Mouse (Mus musculus): ENCODE measurements around the gene Tom1l2. TPM values are rescaled to one million over a fixed set of nuclear protein-coding genes. Genes with fewer than 3 reads are reported as not detected.

Tom1l2 gene
- 24.1 and 24.6 TPM in 2 replicates for polyA plus RNA-seq (2015; fragmentation: Nextera tagmentation; extraction: Ambion mirVana)

GRCm38 (mm10) chr11:60352559-60353411 is at the start of gene Tom1l2, which contains the start of gene Drc3:
Tom1l2 (minus strand) TSS chr11:60352905.
Drc3 (plus strand) TSS chr11:60353329.
- Histone ChIP-seq H3K9me3 (no peaks in the 10 kb centered on the region), H3K4me1 (0 out of 2 replicates have a peak, but pooled peaks cover 6% of the 10 kb centered on the region), H3K27me3 (replicated peaks) (no peaks in the 10 kb centered on the region), H3K27ac (peak within 1 kb of the TSS; percentile 55), H3K9ac (peak within 1 kb of the TSS; percentile 59), H3K36me3 (no peaks in the 10 kb centered on the region), H3K4me2 (peak within 1 kb of the TSS; percentile 82), H3K4me3 (replicated peaks) (peak within 1 kb of the TSS; percentile 71)
- ATAC-seq (ENCODE audit: insufficient read depth, low FRiP score, low read depth), result peak; percentile 100
- WGBS, result under 1% methylated on average over 57 of the region's 57 CpGs

DNA sequence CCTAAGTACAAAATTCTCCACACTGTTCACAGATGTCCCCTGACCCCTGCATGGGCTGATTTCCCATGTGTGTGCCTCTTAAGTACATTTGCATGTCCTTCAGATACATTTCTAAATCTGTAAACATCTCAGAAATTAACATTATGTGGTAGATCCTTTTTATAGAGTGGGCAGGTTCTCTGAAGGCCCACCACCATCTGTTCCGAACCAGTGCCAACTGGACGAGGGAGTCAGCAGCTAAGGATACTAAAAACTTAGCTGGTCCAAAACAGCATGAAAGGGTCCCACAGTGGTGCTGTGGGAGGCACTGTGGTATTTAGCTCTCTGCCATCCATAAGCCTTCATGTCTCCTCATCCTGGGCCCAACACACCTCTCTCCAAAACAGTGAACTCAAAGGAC is 44.5 kb upstream of the Tom1l2 start:
- no peaks in the 10 kb centered on the region for H3K9me3 ChIP-seq
- no peak overlapping the region for H3K9ac ChIP-seq
- WGBS, result 83% methylated on average over 2 of the region's 2 CpGs
- H3K27ac ChIP-seq, result no peak overlapping the region
- no peak overlapping the region for H3K4me3 ChIP-seq (replicated peaks)
- H3K4me2 ChIP-seq, result no peak overlapping the region
- no peak for ATAC-seq (ENCODE audit: insufficient read depth, low FRiP score, low read depth)
- peaks cover 15% of the 10 kb centered on the region; the same call in 1 of the 2 replicates for H3K36me3 ChIP-seq
- no peaks in the 10 kb centered on the region for H3K4me1 ChIP-seq
- H3K27me3 ChIP-seq (replicated peaks), result no peaks in the 10 kb centered on the region

GRCm38 (mm10) chr11:60396546-60396945 is 43.8 kb upstream of the Tom1l2 start:
- no peak overlapping the region for H3K27ac ChIP-seq
- H3K4me2 ChIP-seq, result no peak overlapping the region
- peaks cover 8% of the 10 kb centered on the region; the same call in 1 of the 2 replicates for H3K36me3 ChIP-seq
- H3K9me3 ChIP-seq, result no peaks in the 10 kb centered on the region
- H3K9ac ChIP-seq, result no peak overlapping the region
- peak; percentile 65 for ATAC-seq (ENCODE audit: insufficient read depth, low FRiP score, low read depth)
- 59% methylated on average over 6 of the region's 6 CpGs for WGBS
- no peak overlapping the region for H3K4me3 ChIP-seq (replicated peaks)
- no peaks in the 10 kb centered on the region for H3K27me3 ChIP-seq (replicated peaks)
- no peaks in the 10 kb centered on the region for H3K4me1 ChIP-seq

DNA sequence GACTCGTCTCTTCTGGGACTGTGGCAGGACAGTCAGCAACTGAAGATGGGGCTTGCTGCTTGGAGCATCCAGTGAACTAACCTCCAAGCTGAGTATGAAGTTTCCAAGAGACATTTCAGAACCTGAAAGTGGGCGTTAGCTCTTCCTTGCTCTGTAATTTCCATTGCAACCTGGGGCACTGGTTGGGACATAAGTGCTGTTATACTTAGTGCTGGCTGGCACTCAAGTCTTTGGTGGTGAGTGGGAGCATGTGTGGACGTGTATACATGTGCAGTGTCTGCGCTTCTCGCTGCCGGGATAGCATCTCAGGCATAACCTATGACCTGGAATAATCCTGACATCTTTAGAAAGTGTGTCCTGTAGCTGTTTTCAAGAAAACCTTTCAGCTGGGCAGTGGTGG is 38.6 kb upstream of the Tom1l2 start:
- 80% methylated on average over 6 of the region's 6 CpGs for WGBS
- H3K9ac ChIP-seq, result no peak overlapping the region
- no peak overlapping the region for H3K4me3 ChIP-seq (replicated peaks)
- no peak overlapping the region for H3K4me2 ChIP-seq
- no peak overlapping the region for H3K27ac ChIP-seq
- no peaks in the 10 kb centered on the region for H3K36me3 ChIP-seq
- H3K4me1 ChIP-seq, result no peaks in the 10 kb centered on the region
- H3K27me3 ChIP-seq (replicated peaks), result no peaks in the 10 kb centered on the region
- ATAC-seq (ENCODE audit: insufficient read depth, low FRiP score, low read depth), result no peak
- no peaks in the 10 kb centered on the region for H3K9me3 ChIP-seq

DNA sequence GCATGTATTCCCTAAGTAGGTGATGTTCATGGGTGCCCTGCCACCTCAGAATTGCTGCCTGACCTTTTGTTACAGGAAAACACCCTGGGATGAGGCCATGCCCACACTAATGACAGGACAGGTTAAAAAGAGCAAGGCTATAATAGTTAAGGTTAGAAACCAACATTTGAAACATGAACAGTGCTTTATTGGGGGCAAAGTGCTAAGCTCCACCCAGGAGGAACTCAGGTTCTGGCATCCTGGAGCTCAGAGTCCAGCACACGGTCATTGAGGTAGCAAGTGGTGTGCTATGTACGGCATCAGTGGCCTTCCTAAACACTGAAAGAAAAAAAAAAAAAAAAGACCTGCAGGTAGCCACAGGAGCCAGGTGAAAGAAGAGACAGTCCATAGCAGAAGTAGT is 35.2 kb upstream of the Tom1l2 start:
- Histone ChIP-seq H3K9me3 (no peaks in the 10 kb centered on the region), H3K36me3 (no peaks in the 10 kb centered on the region), H3K4me1 (peaks cover 5% of the 10 kb centered on the region; the same call in 1 of the 2 replicates), H3K9ac (no peak overlapping the region), H3K4me2 (no peak overlapping the region), H3K27me3 (replicated peaks) (0 out of 2 replicates have a peak, but pooled peaks cover 4% of the 10 kb centered on the region), H3K4me3 (replicated peaks) (no peak overlapping the region), H3K27ac (no peak overlapping the region)
- 82% methylated on average over 2 of the region's 2 CpGs for WGBS
- no peak for ATAC-seq (ENCODE audit: insufficient read depth, low FRiP score, low read depth)

- peaks cover 5% of the 10 kb centered on the region; the same call in 1 of the 2 replicates for H3K4me1 ChIP-seq
- no peaks in the 10 kb centered on the region for H3K36me3 ChIP-seq
- H3K9me3 ChIP-seq, result no peaks in the 10 kb centered on the region
- H3K4me3 ChIP-seq (replicated peaks), result no peak overlapping the region
- 0 out of 2 replicates have a peak, but pooled peaks cover 4% of the 10 kb centered on the region for H3K27me3 ChIP-seq (replicated peaks)
- no peak overlapping the region for H3K27ac ChIP-seq
- WGBS, result 78% methylated on average over 5 of the region's 5 CpGs
- no peak for ATAC-seq (ENCODE audit: insufficient read depth, low FRiP score, low read depth)
- H3K4me2 ChIP-seq, result no peak overlapping the region
- no peak overlapping the region for H3K9ac ChIP-seq
Measured at GRCm38 (mm10) chr11:60385946-60386345, 33.2 kb upstream of the Tom1l2 start.

DNA sequence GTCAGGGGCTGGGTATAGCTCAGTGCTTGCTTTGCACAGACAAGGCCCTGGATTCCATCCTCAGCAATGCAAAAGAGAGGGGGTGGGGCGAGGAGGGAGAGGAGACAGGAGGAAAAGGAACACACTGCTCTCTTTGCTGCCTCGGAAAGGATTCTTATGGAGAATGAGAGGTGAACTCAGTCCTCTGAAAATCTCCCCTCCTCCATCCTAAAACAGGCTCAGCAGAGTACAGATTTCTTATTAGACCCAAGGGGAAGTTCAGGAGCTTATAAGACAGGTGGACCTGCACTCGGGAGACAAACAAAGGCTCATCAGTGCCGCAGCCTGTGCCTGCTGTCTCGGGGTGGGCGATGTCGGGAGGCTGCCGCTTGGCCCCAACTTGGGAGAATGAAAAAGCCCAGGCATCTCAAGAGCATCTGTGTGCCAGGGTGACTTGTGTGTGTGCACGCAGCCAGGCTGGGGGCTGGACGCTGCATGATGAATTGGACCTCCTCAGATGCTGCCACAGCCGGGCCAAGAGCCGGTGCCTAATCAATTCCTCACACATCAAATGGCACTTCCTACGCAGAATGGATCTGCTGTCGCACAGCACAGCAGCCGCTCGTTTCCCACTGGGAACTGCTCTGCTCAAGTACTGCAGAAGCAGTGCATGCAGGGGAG is 32.2 kb upstream of the Tom1l2 start:
- Histone ChIP-seq H3K9me3 (no peaks in the 10 kb centered on the region), H3K36me3 (no peaks in the 10 kb centered on the region), H3K4me2 (peak overlapping the region; percentile 34), H3K9ac (no peak overlapping the region), H3K27ac (no peak overlapping the region), H3K27me3 (replicated peaks) (0 out of 2 replicates have a peak, but pooled peaks cover 4% of the 10 kb centered on the region), H3K4me3 (replicated peaks) (no peak overlapping the region), H3K4me1 (peaks cover 5% of the 10 kb centered on the region; the same call in 1 of the 2 replicates)
- ATAC-seq (ENCODE audit: insufficient read depth, low FRiP score, low read depth), result no peak
- WGBS, result 6% methylated on average over 16 of the region's 16 CpGs

- ATAC-seq (ENCODE audit: insufficient read depth, low FRiP score, low read depth), result no peak
- Histone ChIP-seq H3K4me2 (no peak overlapping the region), H3K9me3 (no peaks in the 10 kb centered on the region), H3K27me3 (replicated peaks) (0 out of 2 replicates have a peak, but pooled peaks cover 4% of the 10 kb centered on the region), H3K27ac (no peak overlapping the region), H3K4me1 (peaks cover 5% of the 10 kb centered on the region; the same call in 1 of the 2 replicates), H3K9ac (no peak overlapping the region), H3K36me3 (no peaks in the 10 kb centered on the region), H3K4me3 (replicated peaks) (no peak overlapping the region)
- 91% methylated on average over 6 of the region's 6 CpGs for WGBS
Measured at GRCm38 (mm10) chr11:60383518-60383917, 30.8 kb upstream of the Tom1l2 start.

- Histone ChIP-seq H3K9ac (no peak overlapping the region), H3K4me3 (replicated peaks) (no peak overlapping the region), H3K4me2 (no peak overlapping the region), H3K27ac (no peak overlapping the region), H3K9me3 (no peaks in the 10 kb centered on the region), H3K4me1 (no peaks in the 10 kb centered on the region), H3K36me3 (no peaks in the 10 kb centered on the region), H3K27me3 (replicated peaks) (no peaks in the 10 kb centered on the region)
- WGBS, result 79% methylated on average over 6 of the region's 6 CpGs
- no peak for ATAC-seq (ENCODE audit: insufficient read depth, low FRiP score, low read depth)
Measured at GRCm38 (mm10) chr11:60374481-60374880, 21.8 kb upstream of the Tom1l2 start.

DNA sequence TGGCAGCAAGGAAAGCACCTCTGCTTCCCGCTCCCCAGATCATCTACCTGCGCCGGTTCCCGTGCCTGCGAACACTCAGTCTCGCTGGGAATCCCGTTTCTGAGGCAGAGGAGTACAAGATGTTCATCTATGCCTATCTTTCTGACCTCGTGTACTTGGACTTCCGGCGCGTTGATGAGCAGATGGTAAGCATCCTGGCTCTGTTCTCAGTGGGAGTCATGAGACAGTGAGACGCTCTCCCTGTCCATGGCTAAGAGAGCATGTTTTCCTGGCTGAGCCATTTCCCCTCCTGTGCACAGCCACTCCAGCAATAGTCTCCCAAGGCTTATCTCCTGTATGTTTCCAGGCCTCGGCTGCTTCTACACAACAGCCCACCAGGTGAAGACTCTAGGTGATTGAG is 17.7 kb upstream of the Tom1l2 start:
- ATAC-seq (ENCODE audit: insufficient read depth, low FRiP score, low read depth), result no peak
- H3K4me1 ChIP-seq, result peaks cover 5% of the 10 kb centered on the region
- no peaks in the 10 kb centered on the region for H3K36me3 ChIP-seq
- no peak overlapping the region for H3K4me3 ChIP-seq (replicated peaks)
- no peak overlapping the region for H3K27ac ChIP-seq
- no peak overlapping the region for H3K9ac ChIP-seq
- H3K9me3 ChIP-seq, result no peaks in the 10 kb centered on the region
- 80% methylated on average over 13 of the region's 13 CpGs for WGBS
- H3K4me2 ChIP-seq, result no peak overlapping the region
- H3K27me3 ChIP-seq (replicated peaks), result no peaks in the 10 kb centered on the region

- H3K27ac ChIP-seq, result no peak overlapping the region
- H3K9me3 ChIP-seq, result no peaks in the 10 kb centered on the region
- no peaks in the 10 kb centered on the region for H3K27me3 ChIP-seq (replicated peaks)
- 69% methylated on average over 4 of the region's 4 CpGs for WGBS
- H3K4me3 ChIP-seq (replicated peaks), result no peak overlapping the region
- ATAC-seq (ENCODE audit: insufficient read depth, low FRiP score, low read depth), result no peak
- H3K9ac ChIP-seq, result no peak overlapping the region
- no peaks in the 10 kb centered on the region for H3K36me3 ChIP-seq
- H3K4me1 ChIP-seq, result peaks cover 8% of the 10 kb centered on the region
- no peak overlapping the region for H3K4me2 ChIP-seq
Measured at GRCm38 (mm10) chr11:60369448-60369847, 16.7 kb upstream of the Tom1l2 start.

DNA sequence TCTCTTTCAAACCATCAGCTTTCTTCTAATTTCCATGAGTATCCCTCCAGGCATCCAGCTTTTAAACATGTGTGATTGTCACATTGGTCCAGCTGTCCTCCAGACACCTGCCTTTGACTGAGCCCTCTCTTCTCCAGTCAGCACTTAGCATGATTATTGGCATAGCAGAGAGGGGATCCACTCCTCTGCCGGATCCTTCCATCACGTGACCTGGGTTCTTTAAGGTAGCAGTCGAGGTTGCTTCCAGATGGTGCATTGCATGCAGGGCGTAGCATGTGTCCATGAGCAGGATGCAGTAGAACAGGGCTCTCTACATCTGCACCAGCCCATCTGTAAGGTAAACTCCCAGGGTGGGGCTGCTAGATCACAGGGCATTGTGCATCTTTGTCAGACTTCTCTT is 16.2 kb upstream of the Tom1l2 start:
- 70% methylated on average over 4 of the region's 4 CpGs for WGBS
- peaks cover 8% of the 10 kb centered on the region for H3K4me1 ChIP-seq

More for the DNA sequence above, 16.2 kb upstream of the Tom1l2 start:
- H3K36me3 ChIP-seq, result no peaks in the 10 kb centered on the region
- no peak overlapping the region for H3K27ac ChIP-seq
- no peak overlapping the region for H3K4me2 ChIP-seq
- no peaks in the 10 kb centered on the region for H3K27me3 ChIP-seq (replicated peaks)
- no peak for ATAC-seq (ENCODE audit: insufficient read depth, low FRiP score, low read depth)
- no peaks in the 10 kb centered on the region for H3K9me3 ChIP-seq
- H3K9ac ChIP-seq, result no peak overlapping the region
- no peak overlapping the region for H3K4me3 ChIP-seq (replicated peaks)
